Mouse (Mus musculus) spleen, adult 2 months (tissue): Measurements from ENCODE around the gene Efhd2. TPM values are rescaled to one million over a fixed set of nuclear protein-coding genes. Genes with fewer than 3 reads are reported as not detected.

ENCODE experiments used
- DNase-seq, 2 experiments: peaks; one replicate each; pipeline versions ENCODE4 v3.0.0 to v3.0.0-alpha.2; 2012 to 2021; ENCODE audit warnings: low spot score in 2 of 2, low read depth in 1 of 2
- H3K27ac ChIP-seq: fragments of 200-500 bp; 2 replicates; pipeline ENCODE4 v1.5.1; 2012; ENCODE audit warnings: low read length, inconsistent platforms; ENCODE audit not compliant: insufficient read depth
- H3K27me3 ChIP-seq: fragments of 200-500 bp; 2 replicates; pipeline ENCODE4 v1.6.1; 2012; ENCODE audit warnings: mild to moderate bottlenecking, moderate library complexity, low read length, inconsistent platforms; ENCODE audit not compliant: control insufficient read depth, insufficient read depth
- H3K36me3 ChIP-seq: fragments of 200-500 bp; 2 replicates; pipeline ENCODE4 v1.6.1; 2012; ENCODE audit warnings: mild to moderate bottlenecking, low read length, inconsistent platforms; ENCODE audit not compliant: control insufficient read depth, insufficient read depth
- H3K4me1 ChIP-seq: fragments of 200-500 bp; 2 replicates; pipeline ENCODE4 v1.6.1; 2011; ENCODE audit warnings: inconsistent platforms; ENCODE audit not compliant: control insufficient read depth, insufficient read depth, insufficient read length
- H3K4me3 ChIP-seq: fragments of 200-500 bp; 2 replicates; pipeline ENCODE4 v1.5.1; 2011; ENCODE audit warnings: mild to moderate bottlenecking, inconsistent platforms; ENCODE audit not compliant: insufficient read depth, insufficient read length; ENCODE audit errors: extremely low read depth
- CTCF ChIP-seq: fragments of 200-500 bp; IDR thresholded peaks from 2 replicates; pipeline ENCODE4 v1.5.1; 2011; ENCODE audit warnings: mild to moderate bottlenecking, inconsistent platforms; ENCODE audit not compliant: insufficient read depth, insufficient read length, insufficient replicate concordance; ENCODE audit errors: extremely low read depth
- POLR2A ChIP-seq: fragments of 200-500 bp; IDR thresholded peaks from 2 replicates; pipeline ENCODE4 v1.6.1; 2011; ENCODE audit warnings: low read depth, low read length, inconsistent platforms
- WGBS: fragments of 180-500 bp; shearing (Covaris S2); methylation state at CpG from one replicate; pipeline ENCODE4 v1.1.7; 2018; 5-methylcytosine and 5-hydroxymethylcytosine counted together
- polyA plus RNA-seq: library from polyadenylated mRNA; depleted of rRNA; stranded (reverse); fragments of >200 nt; gene quantifications from 2 replicates; pipeline ENCODE4 v1.2.3, GENCODE M21; 2012

The Efhd2 gene
- polyA plus RNA-seq, 1 experiment: 108 TPM

GRCm38 (mm10) chr4:141902479-141902858, 27.7 kb upstream of the Efhd2 start:
- no peak for DNase-seq
- H3K4me3 ChIP-seq: no peak overlapping the region
- H3K27ac ChIP-seq: no peak overlapping the region
- TF ChIP-seq CTCF: no peak
- no peak for TF ChIP-seq POLR2A
- no peaks in the 10 kb centered on the region for H3K36me3 ChIP-seq
- 89% methylated on average over 8 of the region's 8 CpGs for WGBS
- H3K4me1 ChIP-seq: no peaks in the 10 kb centered on the region
- H3K27me3 ChIP-seq: no peaks in the 10 kb centered on the region

- no peaks in the 10 kb centered on the region for H3K36me3 ChIP-seq
- H3K4me3 ChIP-seq: no peak overlapping the region
- TF ChIP-seq POLR2A (no peak), CTCF (no peak)
- no peaks in the 10 kb centered on the region for H3K4me1 ChIP-seq
- no peak for DNase-seq
- H3K27me3 ChIP-seq: no peaks in the 10 kb centered on the region
- H3K27ac ChIP-seq: no peak overlapping the region
- WGBS: 91% methylated on average over 17 of the region's 17 CpGs
These were observed 27.2 kb upstream of the Efhd2 start for GRCm38 (mm10) chr4:141901711-141902478.

GRCm38 (mm10) chr4:141900421-141900820, 25.7 kb upstream of the Efhd2 start:
- 86% methylated on average over 11 of the region's 11 CpGs for WGBS
- no peak for DNase-seq
- Histone ChIP-seq H3K27me3 (no peaks in the 10 kb centered on the region), H3K4me1 (no peaks in the 10 kb centered on the region), H3K27ac (no peak overlapping the region), H3K36me3 (no peaks in the 10 kb centered on the region), H3K4me3 (no peak overlapping the region)
- TF ChIP-seq POLR2A (no peak), CTCF (no peak)

- Histone ChIP-seq H3K4me3 (no peak overlapping the region), H3K27ac (no peak overlapping the region), H3K4me1 (no peaks in the 10 kb centered on the region), H3K27me3 (no peaks in the 10 kb centered on the region), H3K36me3 (no peaks in the 10 kb centered on the region)
- no peak for DNase-seq
- TF ChIP-seq CTCF (no peak), POLR2A (no peak)
- WGBS: 80% methylated on average over 8 of the region's 8 CpGs
These were observed 25.2 kb upstream of the Efhd2 start for GRCm38 (mm10) chr4:141899936-141900335.

- TF ChIP-seq POLR2A (no peak), CTCF (no peak)
- Histone ChIP-seq H3K36me3 (no peaks in the 10 kb centered on the region), H3K4me1 (no peaks in the 10 kb centered on the region), H3K4me3 (no peak overlapping the region), H3K27me3 (no peaks in the 10 kb centered on the region), H3K27ac (no peak overlapping the region)
- 84% methylated on average over 8 of the region's 8 CpGs for WGBS
- DNase-seq: no peak
These were observed 24.2 kb upstream of the Efhd2 start for GRCm38 (mm10) chr4:141898905-141899304.

- no peak overlapping the region for H3K27ac ChIP-seq
- WGBS: 50% methylated on average over 3 of the region's 3 CpGs
- no peaks in the 10 kb centered on the region for H3K4me1 ChIP-seq
- no peaks in the 10 kb centered on the region for H3K36me3 ChIP-seq
- no peaks in the 10 kb centered on the region for H3K27me3 ChIP-seq
- TF ChIP-seq CTCF: no peak
- TF ChIP-seq POLR2A: no peak
- DNase-seq: no peak
- no peak overlapping the region for H3K4me3 ChIP-seq
These were observed 23.1 kb upstream of the Efhd2 start for GRCm38 (mm10) chr4:141897838-141898237.

GRCm38 (mm10) chr4:141897225-141897624, 22.5 kb upstream of the Efhd2 start:
- WGBS: 80% methylated on average over 6 of the region's 6 CpGs
- TF ChIP-seq POLR2A (no peak), CTCF (no peak)

GRCm38 (mm10) chr4:141895772-141896171, 21.1 kb upstream of the Efhd2 start:
- Histone ChIP-seq H3K27me3 (no peaks in the 10 kb centered on the region), H3K27ac (no peak overlapping the region), H3K36me3 (no peaks in the 10 kb centered on the region), H3K4me3 (no peak overlapping the region), H3K4me1 (no peaks in the 10 kb centered on the region)
- WGBS: 7% methylated on average over 12 of the region's 12 CpGs
- no peak for TF ChIP-seq CTCF
- no peak for TF ChIP-seq POLR2A
- DNase-seq: no peak

More at GRCm38 (mm10) chr4:141897225-141897624, 22.5 kb upstream of the Efhd2 start:
- no peak for DNase-seq
- Histone ChIP-seq H3K27ac (no peak overlapping the region), H3K4me3 (no peak overlapping the region), H3K4me1 (no peaks in the 10 kb centered on the region), H3K27me3 (no peaks in the 10 kb centered on the region), H3K36me3 (no peaks in the 10 kb centered on the region)
